ENCODE assay signal across 20 mouse cellular contexts in genomic region chr10:41994578-41994977, GRCm38 (mm10). TPM values are rescaled to one million over a fixed set of nuclear protein-coding genes. Genes with fewer than 3 reads are reported as not detected.
DNase-seq lines count a peak whose midpoint lies in the region; ATAC-seq and TF ChIP-seq lines count a peak whose summit lies in the region.
"Had no signal": no experiment of that assay in that cellular context is flagged by ENCODE, and none has a peak within 500 bp of the region (broad histone marks: within the 10 kb centered on the region; RNA-seq: fewer than 3 reads in every experiment).

No protein-coding gene starts in this region.

- peak; percentile 83 for DNase-seq in heart, adult 11 months
- DNase-seq in midbrain, embryonic 11.5 days (ENCODE audit: low spot score, missing footprints) = peak; percentile 82
- DNase-seq in retina, postnatal 1 day = peak; percentile 30
- DNase-seq in retina, embryonic 14.5 days (ENCODE audit: low spot score) = no peak
- no peak for DNase-seq in testis, postnatal 10 days (ENCODE audit: low spot score)
- DNase-seq: adrenal gland, adult 8-10 months; adrenal gland, postnatal 10 days; adrenal gland, postnatal 14 days; adrenal gland, postnatal 25 days; B cell, adult 2 months; cerebellum, adult 11 months; cerebellum, adult 11-12 months had no signal

- ATAC-seq in heart, embryonic 12.5 days (ENCODE audit: insufficient number of reproducible peaks, low FRiP score) = no peak
- ATAC-seq in midbrain, embryonic 11.5 days (ENCODE audit: low FRiP score) = no peak
- ATAC-seq in midbrain, embryonic 15.5 days (replicated peaks) = no peak
- ATAC-seq: activated CD4-positive, CD25-positive, alpha-beta regulatory T cell, adult 4 months; CD4-positive, CD25-positive, alpha-beta regulatory T cell, adult 4 months; Patski had no signal

- WGBS in heart, embryonic 12.5 days = 49% methylated on average over 4 of the region's 4 CpGs
- 49% methylated on average over 4 of the region's 4 CpGs for WGBS in midbrain, embryonic 11.5 days
- WGBS in midbrain, embryonic 15.5 days = 42% methylated on average over 4 of the region's 4 CpGs

- H3K4me2 ChIP-seq in heart, embryonic 12.5 days = no peak overlapping the region
- H3K4me2 ChIP-seq in midbrain, embryonic 11.5 days = no peak overlapping the region
- no peak overlapping the region for H3K4me2 ChIP-seq in midbrain, embryonic 15.5 days

- H3K36me3 ChIP-seq in heart, embryonic 12.5 days = no peaks in the 10 kb centered on the region
- no peaks in the 10 kb centered on the region for H3K36me3 ChIP-seq in midbrain, embryonic 11.5 days (ENCODE audit: control insufficient read depth, insufficient read depth, low read length)
- no peaks in the 10 kb centered on the region for H3K36me3 ChIP-seq in midbrain, embryonic 15.5 days (replicated peaks)
- no peaks in the 10 kb centered on the region for H3K36me3 ChIP-seq in testis, adult 2 months (ENCODE audit: control insufficient read depth, insufficient read depth, low read length)
- H3K36me3 ChIP-seq: G1E had no signal

- peaks cover 24% of the 10 kb centered on the region for H3K27me3 ChIP-seq in heart, embryonic 12.5 days (replicated peaks)
- H3K27me3 ChIP-seq in midbrain, embryonic 11.5 days (ENCODE audit: control insufficient read depth, insufficient read depth, low read length) = no peaks in the 10 kb centered on the region
- H3K27me3 ChIP-seq in midbrain, embryonic 15.5 days (replicated peaks) = no peaks in the 10 kb centered on the region
- H3K27me3 ChIP-seq in testis, adult 2 months (ENCODE audit: control insufficient read depth, insufficient read depth, low read length) = no peaks in the 10 kb centered on the region
- H3K27me3 ChIP-seq: CH12.LX, Patski had no signal

- no peak overlapping the region for H3K9ac ChIP-seq in heart, embryonic 12.5 days
- no peak overlapping the region for H3K9ac ChIP-seq in midbrain, embryonic 11.5 days (ENCODE audit: low read length)
- H3K9ac ChIP-seq in midbrain, embryonic 15.5 days = no peak overlapping the region

- no peak overlapping the region for H3K4me3 ChIP-seq in heart, embryonic 12.5 days
- no peak overlapping the region for H3K4me3 ChIP-seq in midbrain, embryonic 11.5 days (ENCODE audit: low read depth, low read length)
- no peak overlapping the region for H3K4me3 ChIP-seq in midbrain, embryonic 15.5 days
- H3K4me3 ChIP-seq in testis, adult 2 months (ENCODE audit: control insufficient read depth, low read depth, low read length) = no peak overlapping the region

- H3K4me1 ChIP-seq in heart, embryonic 12.5 days (replicated peaks) = peaks cover 39% of the 10 kb centered on the region
- H3K4me1 ChIP-seq in midbrain, embryonic 11.5 days (ENCODE audit: control insufficient read depth, insufficient read depth, low read length) = peaks cover 8% of the 10 kb centered on the region; the same call in 1 of the 2 replicates
- no peaks in the 10 kb centered on the region for H3K4me1 ChIP-seq in midbrain, embryonic 15.5 days
- H3K4me1 ChIP-seq in testis, adult 2 months (ENCODE audit: control insufficient read depth, insufficient read depth, low read length) = peaks cover 8% of the 10 kb centered on the region

- H3K9me3 ChIP-seq in heart, embryonic 12.5 days (replicated peaks) = no peaks in the 10 kb centered on the region
- no peaks in the 10 kb centered on the region for H3K9me3 ChIP-seq in midbrain, embryonic 11.5 days (ENCODE audit: control insufficient read depth, low read length)
- H3K9me3 ChIP-seq in midbrain, embryonic 15.5 days = no peaks in the 10 kb centered on the region
- H3K9me3 ChIP-seq: G1E had no signal

- TF ChIP-seq CTCF in testis, adult 2 months (IDR thresholded peaks at IDR 0.05; ENCODE audit: control insufficient read depth, insufficient read depth, insufficient replicate concordance, low read depth, low read length) = no peak

- TF ChIP-seq POLR2A in testis, adult 2 months (IDR thresholded peaks at IDR 0.05; ENCODE audit: control insufficient read depth, low read depth, low read length) = no peak

- H3K27ac ChIP-seq in heart, embryonic 12.5 days (ENCODE audit: poor library complexity, severe bottlenecking) = no peak overlapping the region
- no peak overlapping the region for H3K27ac ChIP-seq in midbrain, embryonic 11.5 days (ENCODE audit: low read depth, low read length)
- H3K27ac ChIP-seq in midbrain, embryonic 15.5 days = no peak overlapping the region
- peak overlapping the region; percentile 20; the same call in 1 of the 2 replicates for H3K27ac ChIP-seq in testis, adult 2 months (ENCODE audit: control insufficient read depth, insufficient read depth, low read depth, low read length)

RNA-seq across cellular contexts. Expression of gene Armc2, which starts 23.7 kb away (rescaled TPM):
- polyA plus RNA-seq in heart, embryonic 12.5 days (2016; fragmentation: Nextera tagmentation; extraction: Ambion mirVana) = 1.2 and 1.7 TPM in 2 replicates
- 2.4 and 3.8 TPM in 2 replicates for polyA plus RNA-seq in midbrain, embryonic 11.5 days (2014; fragmentation: Nextera tagmentation; extraction: Ambion mirVana)
- 11.3 and 11.9 TPM in 2 replicates for polyA plus RNA-seq in midbrain, embryonic 15.5 days (2015; fragmentation: Nextera tagmentation; extraction: Ambion mirVana)
- polyA plus RNA-seq in testis, adult 2 months (2012; rRNA removed) = 15.9 and 16.1 TPM in 2 replicates
- polyA plus RNA-seq: G1E had no signal

Comparison
In these comparisons a context has a peak if more than half of its experiments do, and no peak if none do; other contexts are left out.
1. DNase-seq: peak in heart, adult 11 months (single experiment), midbrain, embryonic 11.5 days (single experiment) and retina, postnatal 1 day (single experiment); none in retina, embryonic 14.5 days (single experiment) and testis, postnatal 10 days (single experiment).